Mouse (Mus musculus): ENCODE measurements around the gene Zfp704. TPM values are rescaled to one million over a fixed set of nuclear protein-coding genes. Genes with fewer than 3 reads are reported as not detected.

Zfp704 gene
- polyA plus RNA-seq, 1 experiment from 2014 or later = 9.2 TPM

DNA sequence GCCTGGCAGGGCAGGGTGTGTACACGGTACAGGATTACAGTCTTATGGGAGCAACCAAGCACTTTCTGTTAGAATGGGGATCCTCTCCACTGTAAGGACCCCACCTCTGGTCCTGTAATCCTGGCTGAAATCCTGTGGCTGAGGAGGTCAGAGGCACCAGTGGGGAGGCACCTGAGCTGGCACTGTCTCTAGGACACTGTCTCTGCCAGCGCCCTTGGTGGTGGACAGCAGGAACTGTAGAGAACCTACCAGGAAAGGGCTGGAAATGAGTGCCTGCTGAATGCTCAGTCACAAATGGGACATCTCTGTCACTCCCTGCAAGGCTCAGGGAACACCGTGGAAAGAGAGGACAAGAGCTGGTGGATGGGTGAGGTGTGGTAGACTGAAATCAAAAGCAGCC, 133.5 kb downstream of the Zfp704 start:
- H3K9ac ChIP-seq (ENCODE audit: low read length) = no peak overlapping the region
- ATAC-seq (ENCODE audit: insufficient number of reproducible peaks, insufficient read depth, low FRiP score, low read depth) = no peak
- no peaks in the 10 kb centered on the region for H3K27me3 ChIP-seq (ENCODE audit: control insufficient read depth, insufficient read depth, low read length)
- H3K4me1 ChIP-seq (ENCODE audit: control insufficient read depth in 2 of 2, insufficient read depth in 2 of 2, low read length in 2 of 2) = peaks cover 5 to 6% of the 10 kb centered on the region in 2 experiments; a peak in 3 of 4 replicates
- no peak overlapping the region for H3K4me3 ChIP-seq (ENCODE audit: control insufficient read depth in 1 of 2, insufficient read depth in 1 of 2, low read depth in 1 of 2, low read length in 2 of 2)
- H3K4me2 ChIP-seq (ENCODE audit: low read length) = no peak overlapping the region
- WGBS = 86% methylated on average over 3 of the region's 3 CpGs
- no peaks in the 10 kb centered on the region for H3K36me3 ChIP-seq (ENCODE audit: control insufficient read depth, insufficient read depth, low read length)
- H3K27ac ChIP-seq (replicated peaks in 1 of 2; ENCODE audit: control insufficient read depth in 1 of 2, insufficient read depth in 1 of 2, low read depth in 2 of 2, low read length in 2 of 2) = no peak overlapping the region
- H3K9me3 ChIP-seq (ENCODE audit: control insufficient read depth, low read length) = no peaks in the 10 kb centered on the region

DNA sequence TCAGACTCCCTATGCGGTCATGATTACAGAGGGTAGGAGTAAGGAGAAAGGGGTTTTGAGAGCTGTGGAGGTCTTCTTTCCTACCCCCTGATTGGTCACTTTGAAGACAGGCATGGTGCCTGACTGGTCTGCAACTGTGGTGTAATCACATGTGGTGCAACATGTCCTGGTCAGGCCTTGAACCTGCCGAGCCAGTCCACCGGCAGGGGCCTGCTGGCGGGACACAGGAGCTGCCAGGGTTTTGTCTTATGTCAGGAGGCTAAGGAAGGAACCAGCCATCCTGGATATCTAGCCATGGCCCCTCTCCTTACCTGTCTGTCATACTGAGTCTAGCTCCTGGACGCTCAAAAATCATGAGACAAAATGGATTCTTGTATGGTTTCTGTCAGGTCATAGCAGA, 134.4 kb downstream of the Zfp704 start:
- Histone ChIP-seq H3K4me2 (ENCODE audit: low read length) (no peak overlapping the region), H3K36me3 (ENCODE audit: control insufficient read depth, insufficient read depth, low read length) (no peaks in the 10 kb centered on the region), H3K4me3 (ENCODE audit: control insufficient read depth in 1 of 2, insufficient read depth in 1 of 2, low read depth in 1 of 2, low read length in 2 of 2) (no peak overlapping the region), H3K27me3 (ENCODE audit: control insufficient read depth, insufficient read depth, low read length) (no peaks in the 10 kb centered on the region), H3K9me3 (ENCODE audit: control insufficient read depth, low read length) (no peaks in the 10 kb centered on the region), H3K4me1 (ENCODE audit: control insufficient read depth in 2 of 2, insufficient read depth in 2 of 2, low read length in 2 of 2) (no peaks in the 10 kb centered on the region), H3K27ac (replicated peaks in 1 of 2; ENCODE audit: control insufficient read depth in 1 of 2, insufficient read depth in 1 of 2, low read depth in 2 of 2, low read length in 2 of 2) (no peak overlapping the region), H3K9ac (ENCODE audit: low read length) (no peak overlapping the region)
- WGBS = 79% methylated on average over 5 of the region's 5 CpGs
- no peak for ATAC-seq (ENCODE audit: insufficient number of reproducible peaks, insufficient read depth, low FRiP score, low read depth)

GRCm38 (mm10) chr3:9474331-9474730, 135.6 kb downstream of the Zfp704 start:
- Histone ChIP-seq H3K27me3 (ENCODE audit: control insufficient read depth, insufficient read depth, low read length) (no peaks in the 10 kb centered on the region), H3K4me3 (ENCODE audit: control insufficient read depth in 1 of 2, insufficient read depth in 1 of 2, low read depth in 1 of 2, low read length in 2 of 2) (no peak overlapping the region), H3K36me3 (ENCODE audit: control insufficient read depth, insufficient read depth, low read length) (peaks cover 8% of the 10 kb centered on the region; the same call in 1 of the 2 replicates), H3K9me3 (ENCODE audit: control insufficient read depth, low read length) (no peaks in the 10 kb centered on the region), H3K27ac (replicated peaks in 1 of 2; ENCODE audit: control insufficient read depth in 1 of 2, insufficient read depth in 1 of 2, low read depth in 2 of 2, low read length in 2 of 2) (no peak overlapping the region), H3K4me1 (ENCODE audit: control insufficient read depth in 2 of 2, insufficient read depth in 2 of 2, low read length in 2 of 2) (no peaks in the 10 kb centered on the region), H3K4me2 (ENCODE audit: low read length) (no peak overlapping the region), H3K9ac (ENCODE audit: low read length) (no peak overlapping the region)
- WGBS = 84% methylated on average over 6 of the region's 6 CpGs
- no peak for ATAC-seq (ENCODE audit: insufficient number of reproducible peaks, insufficient read depth, low FRiP score, low read depth)

DNA sequence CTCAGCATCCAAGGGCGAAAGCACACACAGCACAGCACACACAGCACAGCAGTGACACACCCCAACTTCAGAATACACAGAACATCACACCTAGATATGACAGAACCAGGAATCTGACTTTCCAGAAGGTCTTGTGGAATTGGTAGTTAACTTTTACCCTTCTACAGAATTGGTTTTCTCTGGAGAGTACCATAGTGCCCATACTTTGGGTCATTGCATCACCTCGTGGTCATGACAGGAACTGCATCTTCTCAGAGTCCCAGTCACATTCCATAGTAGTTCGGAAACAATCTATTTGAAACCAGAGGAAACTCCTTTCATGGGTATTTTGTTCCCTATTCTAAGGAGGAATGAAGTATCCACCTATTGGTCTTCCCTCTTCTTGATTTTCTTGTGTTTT, 143.6 kb downstream of the Zfp704 start:
- ATAC-seq (ENCODE audit: insufficient number of reproducible peaks, insufficient read depth, low FRiP score, low read depth) = no peak
- H3K27ac ChIP-seq (replicated peaks in 1 of 2; ENCODE audit: control insufficient read depth in 1 of 2, insufficient read depth in 1 of 2, low read depth in 2 of 2, low read length in 2 of 2) = no peak overlapping the region
- H3K9me3 ChIP-seq (ENCODE audit: control insufficient read depth, low read length) = no peaks in the 10 kb centered on the region
- no peak overlapping the region for H3K9ac ChIP-seq (ENCODE audit: low read length)
- peaks cover 14 to 15% of the 10 kb centered on the region in 2 experiments for H3K4me1 ChIP-seq (ENCODE audit: control insufficient read depth in 2 of 2, insufficient read depth in 2 of 2, low read length in 2 of 2)
- H3K27me3 ChIP-seq (ENCODE audit: control insufficient read depth, insufficient read depth, low read length) = no peaks in the 10 kb centered on the region
- H3K4me2 ChIP-seq (ENCODE audit: low read length) = no peak overlapping the region
- 37% methylated on average over 3 of the region's 3 CpGs for WGBS
- no peak overlapping the region for H3K4me3 ChIP-seq (ENCODE audit: control insufficient read depth in 1 of 2, insufficient read depth in 1 of 2, low read depth in 1 of 2, low read length in 2 of 2)
- peaks cover 8% of the 10 kb centered on the region; the same call in 1 of the 2 replicates for H3K36me3 ChIP-seq (ENCODE audit: control insufficient read depth, insufficient read depth, low read length)

- Histone ChIP-seq H3K4me3 (ENCODE audit: control insufficient read depth in 1 of 2, insufficient read depth in 1 of 2, low read depth in 1 of 2, low read length in 2 of 2) (no peak overlapping the region), H3K27me3 (ENCODE audit: control insufficient read depth, insufficient read depth, low read length) (no peaks in the 10 kb centered on the region), H3K9ac (ENCODE audit: low read length) (no peak overlapping the region), H3K27ac (replicated peaks in 1 of 2; ENCODE audit: control insufficient read depth in 1 of 2, insufficient read depth in 1 of 2, low read depth in 2 of 2, low read length in 2 of 2) (no peak overlapping the region), H3K4me1 (ENCODE audit: control insufficient read depth in 2 of 2, insufficient read depth in 2 of 2, low read length in 2 of 2) (peaks cover 16 to 17% of the 10 kb centered on the region in 2 experiments), H3K4me2 (ENCODE audit: low read length) (no peak overlapping the region), H3K9me3 (ENCODE audit: control insufficient read depth, low read length) (no peaks in the 10 kb centered on the region), H3K36me3 (ENCODE audit: control insufficient read depth, insufficient read depth, low read length) (peaks cover 8% of the 10 kb centered on the region; the same call in 1 of the 2 replicates)
- ATAC-seq (ENCODE audit: insufficient number of reproducible peaks, insufficient read depth, low FRiP score, low read depth) = no peak
- WGBS = 62% methylated on average over 4 of the region's 4 CpGs
Measured at GRCm38 (mm10) chr3:9465731-9466130, 144.2 kb downstream of the Zfp704 start.

- WGBS = 45% methylated on average over 5 of the region's 5 CpGs
- Histone ChIP-seq H3K36me3 (ENCODE audit: control insufficient read depth, insufficient read depth, low read length) (no peaks in the 10 kb centered on the region), H3K9me3 (ENCODE audit: control insufficient read depth, low read length) (no peaks in the 10 kb centered on the region), H3K9ac (ENCODE audit: low read length) (peak overlapping the region; percentile 34; the same call in 1 of the 2 replicates), H3K27me3 (ENCODE audit: control insufficient read depth, insufficient read depth, low read length) (no peaks in the 10 kb centered on the region), H3K27ac (replicated peaks in 1 of 2; ENCODE audit: control insufficient read depth in 1 of 2, insufficient read depth in 1 of 2, low read depth in 2 of 2, low read length in 2 of 2) (peak overlapping the region; percentile 86 to 87), H3K4me1 (ENCODE audit: control insufficient read depth in 2 of 2, insufficient read depth in 2 of 2, low read length in 2 of 2) (peaks cover 16 to 17% of the 10 kb centered on the region in 2 experiments), H3K4me3 (ENCODE audit: control insufficient read depth in 1 of 2, insufficient read depth in 1 of 2, low read depth in 1 of 2, low read length in 2 of 2) (no peak overlapping the region), H3K4me2 (ENCODE audit: low read length) (no peak overlapping the region)
- peak; percentile 56 for ATAC-seq (ENCODE audit: insufficient number of reproducible peaks, insufficient read depth, low FRiP score, low read depth)
Measured at GRCm38 (mm10) chr3:9461660-9462059, 148.2 kb downstream of the Zfp704 start.

DNA sequence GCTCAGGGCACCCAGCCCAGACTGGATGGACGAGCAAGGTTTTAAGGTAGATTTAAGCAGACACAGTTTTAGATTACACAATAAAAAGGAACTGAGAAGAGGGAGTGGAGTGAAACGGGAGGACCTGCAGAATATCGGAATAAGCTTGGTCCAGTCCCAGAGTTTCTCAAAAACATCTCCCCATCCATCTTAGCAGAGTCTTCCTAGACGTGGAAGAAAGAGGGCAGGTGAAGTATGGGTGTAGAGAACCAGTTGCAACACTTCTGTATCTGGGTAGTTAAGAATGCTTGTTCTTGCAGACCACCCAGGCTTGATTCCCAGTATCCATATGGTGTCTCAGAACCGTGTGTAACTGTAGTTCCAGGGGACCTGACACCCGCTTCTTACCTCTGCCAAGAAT, 149.6 kb downstream of the Zfp704 start:
- 87% methylated on average over 6 of the region's 6 CpGs for WGBS
- Histone ChIP-seq H3K4me3 (ENCODE audit: control insufficient read depth in 1 of 2, insufficient read depth in 1 of 2, low read depth in 1 of 2, low read length in 2 of 2) (no peak overlapping the region), H3K27me3 (ENCODE audit: control insufficient read depth, insufficient read depth, low read length) (no peaks in the 10 kb centered on the region), H3K27ac (replicated peaks in 1 of 2; ENCODE audit: control insufficient read depth in 1 of 2, insufficient read depth in 1 of 2, low read depth in 2 of 2, low read length in 2 of 2) (no peak overlapping the region), H3K4me2 (ENCODE audit: low read length) (no peak overlapping the region), H3K9ac (ENCODE audit: low read length) (no peak overlapping the region), H3K9me3 (ENCODE audit: control insufficient read depth, low read length) (no peaks in the 10 kb centered on the region), H3K4me1 (ENCODE audit: control insufficient read depth in 2 of 2, insufficient read depth in 2 of 2, low read length in 2 of 2) (peaks cover 14 to 17% of the 10 kb centered on the region in 2 experiments), H3K36me3 (ENCODE audit: control insufficient read depth, insufficient read depth, low read length) (no peaks in the 10 kb centered on the region)
- ATAC-seq (ENCODE audit: insufficient number of reproducible peaks, insufficient read depth, low FRiP score, low read depth) = no peak

DNA sequence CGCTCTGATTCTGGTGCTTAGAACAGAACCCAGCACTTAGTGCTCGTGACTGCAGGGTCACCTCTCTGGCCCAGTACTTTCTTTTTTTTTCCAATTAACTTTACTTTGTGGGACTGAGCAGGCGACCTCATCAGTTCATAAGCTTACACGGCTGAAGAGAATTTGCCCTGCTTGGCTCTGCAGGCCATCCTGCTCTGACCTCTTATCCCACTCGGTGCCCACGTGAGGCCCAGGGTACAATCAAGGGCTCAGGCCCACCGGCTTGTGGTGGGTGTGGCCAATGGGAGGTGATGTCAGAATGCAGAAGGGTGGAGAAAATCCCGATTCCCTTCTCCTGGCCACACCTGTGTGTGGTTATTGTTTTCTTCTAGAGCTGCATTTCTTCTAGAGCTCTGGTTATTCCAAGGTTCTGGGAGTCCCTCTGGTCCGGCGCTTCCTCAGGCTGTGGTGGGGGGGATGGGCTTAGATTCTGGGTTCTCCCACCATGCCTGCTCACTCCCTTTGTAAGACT, 153.4 kb downstream of the Zfp704 start:
- no peaks in the 10 kb centered on the region for H3K27me3 ChIP-seq (ENCODE audit: control insufficient read depth, insufficient read depth, low read length)
- ATAC-seq (ENCODE audit: insufficient number of reproducible peaks, insufficient read depth, low FRiP score, low read depth) = no peak
- H3K36me3 ChIP-seq (ENCODE audit: control insufficient read depth, insufficient read depth, low read length) = no peaks in the 10 kb centered on the region
- H3K4me3 ChIP-seq (ENCODE audit: control insufficient read depth in 1 of 2, insufficient read depth in 1 of 2, low read depth in 1 of 2, low read length in 2 of 2) = no peak overlapping the region
- H3K27ac ChIP-seq (replicated peaks in 1 of 2; ENCODE audit: control insufficient read depth in 1 of 2, insufficient read depth in 1 of 2, low read depth in 2 of 2, low read length in 2 of 2) = no peak overlapping the region
- 65% methylated on average over 10 of the region's 10 CpGs for WGBS
- no peak overlapping the region for H3K4me2 ChIP-seq (ENCODE audit: low read length)
- peaks cover 4 to 6% of the 10 kb centered on the region in 2 experiments; a peak in 3 of 4 replicates for H3K4me1 ChIP-seq (ENCODE audit: control insufficient read depth in 2 of 2, insufficient read depth in 2 of 2, low read length in 2 of 2)
- no peak overlapping the region for H3K9ac ChIP-seq (ENCODE audit: low read length)
- no peaks in the 10 kb centered on the region for H3K9me3 ChIP-seq (ENCODE audit: control insufficient read depth, low read length)

Data from heart, embryonic 14.5 days (tissue).